Mouse (Mus musculus) C2C12 (cell line): Measurements from ENCODE around the gene Cecr2.

Experiments
- CTCF ChIP-seq: IDR thresholded peaks from one replicate; pipeline ENCODE4 v1.5.1; 2011; ENCODE audit not compliant: control insufficient read depth, insufficient read depth, insufficient read length
- MYOD1 ChIP-seq: IDR thresholded peaks from one replicate; pipeline ENCODE4 v1.6.1; 2011; ENCODE audit warnings: low read depth; ENCODE audit not compliant: control insufficient read depth, insufficient read length
- MYOG ChIP-seq: IDR thresholded peaks from one replicate; pipeline ENCODE4 v1.6.1; 2011; ENCODE audit not compliant: control insufficient read depth, insufficient read length; ENCODE audit errors: extremely low read depth

DNA sequence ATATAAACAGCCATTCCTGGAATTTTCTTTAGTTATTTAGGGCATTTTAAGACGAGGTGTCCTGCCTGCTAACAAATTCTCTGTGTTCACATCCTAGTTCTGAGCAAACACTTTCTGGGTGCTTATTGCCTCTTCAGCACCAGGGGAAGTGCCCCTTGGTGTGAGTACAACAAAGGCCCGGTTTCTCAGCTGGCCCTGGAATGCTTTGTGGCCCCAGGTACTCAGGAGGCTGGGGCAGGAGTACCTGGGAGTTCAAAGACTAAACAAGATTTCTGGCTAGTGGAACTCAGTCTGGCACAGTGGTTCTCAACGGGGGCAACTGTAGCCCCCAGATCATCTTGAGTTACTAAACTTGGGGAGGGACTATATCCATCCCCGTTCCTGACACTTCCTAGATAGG lies 26.6 kb upstream of the Cecr2 start:
- TF ChIP-seq MYOG (no peak), CTCF (no peak), MYOD1 (no peak)
